Mouse (Mus musculus) stomach, embryonic 14.5 days (tissue): ENCODE data around the gene Tmem44. TPM values are rescaled to one million over a fixed set of nuclear protein-coding genes. Genes with fewer than 3 reads are reported as not detected.

Experiments used
- ATAC-seq: fragments of 200-750 bp; cut with Nextera tagmentation; 2 replicates; pipeline ENCODE4 v1.8.0; 2017; ENCODE audit warnings: low read depth, moderate TSS enrichment; ENCODE audit not compliant: insufficient number of reproducible peaks, insufficient read depth, low FRiP score
- H3K27ac ChIP-seq: fragments of 300-500 bp; sonication (generic); 2 replicates; pipeline ENCODE4 v1.5.1; 2014; ENCODE audit warnings: mild to moderate bottlenecking, low read length, moderate library complexity, mixed read lengths
- H3K27me3 ChIP-seq: fragments of 300-500 bp; sonication (generic); 2 replicates; pipeline ENCODE4 v1.6.1; 2014; ENCODE audit warnings: low read length, control low read depth, mixed read lengths; ENCODE audit not compliant: control insufficient read depth, insufficient read depth
- H3K36me3 ChIP-seq: fragments of 300-500 bp; sonication (generic); 2 replicates; pipeline ENCODE4 v1.6.1; 2014; ENCODE audit warnings: mild to moderate bottlenecking, control low read depth, low read length, moderate library complexity, mixed read lengths; ENCODE audit not compliant: control insufficient read depth, insufficient read depth
- H3K4me1 ChIP-seq: fragments of 300-500 bp; sonication (generic); 2 replicates; pipeline ENCODE4 v1.6.1; 2014; ENCODE audit warnings: low read length, control low read depth, mixed read lengths; ENCODE audit not compliant: control insufficient read depth, insufficient read depth
- H3K4me2 ChIP-seq: fragments of 300-500 bp; sonication (generic); replicated peaks from 2 replicates; pipeline ENCODE4 v1.6.1; 2014; ENCODE audit warnings: low read depth, low read length, control low read depth
- H3K4me3 ChIP-seq: fragments of 300-500 bp; sonication (generic); 2 replicates; pipeline ENCODE4 v1.5.1; 2014; ENCODE audit warnings: low read depth, low read length, control low read depth
- H3K9ac ChIP-seq: fragments of 300-500 bp; sonication (generic); replicated peaks from 2 replicates; pipeline ENCODE4 v1.6.1; 2014; ENCODE audit warnings: low read depth, mild to moderate bottlenecking, control low read depth, low read length, moderate library complexity, mixed read lengths
- H3K9me3 ChIP-seq: fragments of 300-500 bp; sonication (generic); 2 replicates; pipeline ENCODE4 v1.6.1; 2016; ENCODE audit warnings: low read depth, low read length, control low read depth; ENCODE audit not compliant: control insufficient read depth
- WGBS: fragments of 180-500 bp; shearing (Covaris S2); extraction: QIAGEN DNeasy Blood & Tissue Kit; methylation state at CpG from one replicate; pipeline ENCODE4 v1.1.7; 2014; 5-methylcytosine and 5-hydroxymethylcytosine counted together
- polyA plus RNA-seq: library from polyadenylated mRNA; unstranded; fragments of >200 nt; fragmentation: Nextera tagmentation; extraction: Ambion mirVana; gene quantifications from 2 replicates; pipeline ENCODE4 v1.2.1, GENCODE M21; 2014

Gene Tmem44
- polyA plus RNA-seq, 1 experiment from 2014 or later, result 15.2 TPM

GRCm38 (mm10) chr16:30520361-30520823 lies 30.2 kb downstream of the Tmem44 start:
- Histone ChIP-seq H3K27me3 (no peaks in the 10 kb centered on the region), H3K9me3 (no peaks in the 10 kb centered on the region), H3K4me3 (peak overlapping the region; percentile 19), H3K27ac (no peak overlapping the region; the same call in 1 of the 2 replicates), H3K9ac (no peak overlapping the region), H3K4me2 (peak overlapping the region; percentile 35), H3K36me3 (no peaks in the 10 kb centered on the region; the same call in 1 of the 2 replicates), H3K4me1 (peaks cover 7% of the 10 kb centered on the region; the same call in 1 of the 2 replicates)
- ATAC-seq, result no peak
- WGBS, result 18% methylated on average over 9 of the region's 9 CpGs

DNA sequence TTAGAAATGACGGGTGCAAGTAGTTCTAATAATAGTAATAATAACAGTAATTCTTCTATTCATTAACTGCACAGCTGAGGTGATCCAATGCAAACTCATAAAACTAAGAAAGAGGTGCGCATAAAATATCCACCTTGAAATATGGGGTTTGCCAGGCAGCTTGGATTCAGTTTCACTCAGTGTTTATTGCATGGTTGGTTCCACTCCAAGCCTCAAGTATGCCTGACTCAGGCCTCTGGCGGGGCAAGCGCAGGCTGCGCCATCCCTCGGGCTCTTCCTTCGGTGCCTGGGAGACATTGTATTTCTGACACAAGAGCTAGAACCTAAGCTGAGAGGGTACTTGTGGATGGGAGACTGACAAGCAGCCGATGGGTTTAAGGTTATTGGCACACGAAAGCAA lies 32.0 kb downstream of the Tmem44 start:
- H3K9me3 ChIP-seq, result no peaks in the 10 kb centered on the region
- H3K9ac ChIP-seq, result no peak overlapping the region
- WGBS, result 62% methylated on average over 9 of the region's 9 CpGs
- H3K36me3 ChIP-seq, result no peaks in the 10 kb centered on the region
- H3K27me3 ChIP-seq, result no peaks in the 10 kb centered on the region
- H3K4me2 ChIP-seq, result no peak overlapping the region
- no peak overlapping the region for H3K4me3 ChIP-seq
- no peak for ATAC-seq
- H3K4me1 ChIP-seq, result peaks cover 7% of the 10 kb centered on the region; the same call in 1 of the 2 replicates
- H3K27ac ChIP-seq, result no peak overlapping the region

- H3K9ac ChIP-seq, result no peak overlapping the region
- H3K9me3 ChIP-seq, result no peaks in the 10 kb centered on the region
- H3K36me3 ChIP-seq, result no peaks in the 10 kb centered on the region
- H3K27ac ChIP-seq, result no peak overlapping the region; the same call in 1 of the 2 replicates
- H3K4me1 ChIP-seq, result peaks cover 13% of the 10 kb centered on the region; the same call in 1 of the 2 replicates
- H3K27me3 ChIP-seq, result no peaks in the 10 kb centered on the region
- 30% methylated on average over 11 of the region's 11 CpGs for WGBS
- H3K4me2 ChIP-seq, result peak overlapping the region; percentile 10; the same call in 1 of the 2 replicates
- no peak overlapping the region for H3K4me3 ChIP-seq
- ATAC-seq, result no peak
Measured at GRCm38 (mm10) chr16:30517666-30518283, 32.9 kb downstream of the Tmem44 start.

GRCm38 (mm10) chr16:30516993-30517392 lies 33.6 kb downstream of the Tmem44 start:
- Histone ChIP-seq H3K4me2 (no peak overlapping the region), H3K27me3 (no peaks in the 10 kb centered on the region), H3K9ac (no peak overlapping the region), H3K9me3 (no peaks in the 10 kb centered on the region), H3K36me3 (no peaks in the 10 kb centered on the region), H3K27ac (no peak overlapping the region), H3K4me3 (no peak overlapping the region), H3K4me1 (peaks cover 21% of the 10 kb centered on the region; the same call in 1 of the 2 replicates)
- ATAC-seq, result no peak
- WGBS, result 91% methylated on average over 9 of the region's 9 CpGs

DNA sequence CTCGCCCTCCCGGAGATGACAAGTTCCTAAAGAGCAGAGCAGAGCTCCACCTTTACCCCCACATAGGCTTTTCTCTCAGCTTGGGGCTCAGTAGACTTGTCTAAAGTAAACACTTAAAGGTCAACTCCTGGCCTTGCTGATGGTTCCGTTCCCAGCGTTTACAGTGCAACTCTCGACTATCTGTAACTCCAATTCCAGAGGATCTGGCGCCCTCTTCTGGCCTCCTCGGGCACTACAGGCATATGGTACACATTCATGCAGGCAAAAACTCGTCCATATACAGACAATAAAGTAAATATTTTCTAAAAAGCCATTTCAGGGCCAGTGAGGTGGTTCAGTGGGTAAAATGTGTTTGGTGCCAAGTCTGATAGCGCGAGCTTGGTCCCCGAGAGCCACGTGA lies 35.2 kb downstream of the Tmem44 start:
- 63% methylated on average over 12 of the region's 12 CpGs for WGBS
- H3K36me3 ChIP-seq, result no peaks in the 10 kb centered on the region
- no peaks in the 10 kb centered on the region for H3K9me3 ChIP-seq
- no peak overlapping the region for H3K9ac ChIP-seq
- H3K4me2 ChIP-seq, result no peak overlapping the region
- H3K27ac ChIP-seq, result no peak overlapping the region
- H3K4me1 ChIP-seq, result peaks cover 30% of the 10 kb centered on the region
- no peak overlapping the region for H3K4me3 ChIP-seq
- H3K27me3 ChIP-seq, result no peaks in the 10 kb centered on the region
- no peak for ATAC-seq

GRCm38 (mm10) chr16:30513050-30514024 lies 37.3 kb downstream of the Tmem44 start:
- H3K4me3 ChIP-seq, result no peak overlapping the region
- H3K9ac ChIP-seq, result no peak overlapping the region; the same call in 1 of the 2 replicates
- no peaks in the 10 kb centered on the region for H3K27me3 ChIP-seq
- no peaks in the 10 kb centered on the region for H3K36me3 ChIP-seq
- ATAC-seq, result no peak
- H3K27ac ChIP-seq, result peak overlapping the region; percentile 23; the same call in 1 of the 2 replicates
- peaks cover 30% of the 10 kb centered on the region for H3K4me1 ChIP-seq
- H3K9me3 ChIP-seq, result no peaks in the 10 kb centered on the region
- H3K4me2 ChIP-seq, result no peak overlapping the region
- WGBS, result 60% methylated on average over 20 of the region's 20 CpGs

DNA sequence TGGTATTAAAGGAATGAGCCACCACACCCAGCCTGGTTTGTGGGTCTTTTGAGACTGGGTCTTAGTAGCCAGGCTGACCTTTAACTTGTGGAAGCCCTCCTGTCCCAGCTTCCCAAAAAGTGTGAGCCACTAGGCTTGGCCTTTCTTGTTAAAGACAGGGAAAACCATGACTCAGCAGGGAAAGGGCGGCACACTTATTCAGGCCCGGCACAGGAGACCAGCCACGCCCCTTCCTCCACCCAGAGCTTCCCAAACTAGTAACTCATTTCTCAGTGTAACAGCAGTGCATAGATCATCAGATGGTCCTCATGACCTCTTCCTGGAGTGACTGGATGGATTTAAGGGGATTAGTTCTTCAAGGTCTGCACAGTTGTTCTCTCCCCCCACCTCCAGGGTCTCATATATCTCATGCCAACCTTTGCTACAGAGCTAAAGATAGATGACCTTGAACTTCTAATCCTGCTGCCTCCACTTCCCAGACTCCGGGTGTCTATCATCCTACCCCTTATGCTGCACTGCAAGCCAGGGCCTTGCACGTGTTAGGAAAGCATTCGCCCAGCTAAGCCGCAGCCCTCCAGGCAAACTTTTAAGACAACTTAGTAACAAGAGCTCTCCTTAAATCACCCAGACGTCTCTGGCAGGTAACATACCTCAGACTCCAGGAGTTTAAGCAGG lies 38.1 kb downstream of the Tmem44 start:
- 24% methylated on average over 8 of the region's 8 CpGs for WGBS
- ATAC-seq, result peak; percentile 20
- Histone ChIP-seq H3K9me3 (no peaks in the 10 kb centered on the region), H3K27me3 (no peaks in the 10 kb centered on the region), H3K27ac (peak overlapping the region; percentile 23; the same call in 1 of the 2 replicates), H3K36me3 (no peaks in the 10 kb centered on the region), H3K4me2 (0 out of 2 replicates have a peak overlapping the region, but pooled peaks have one; percentile 10), H3K9ac (no peak overlapping the region), H3K4me1 (peaks cover 24% of the 10 kb centered on the region), H3K4me3 (no peak overlapping the region)
